Mouse (Mus musculus) embryonic fibroblast, embryonic 13.5 days (primary cell): Measurements from ENCODE around the gene Uqcc1.

Experiments used
- CTCF ChIP-seq: IDR thresholded peaks from 2 replicates; pipeline ENCODE4 v1.5.1; 2011; ENCODE audit warnings: mild to moderate bottlenecking, control low read depth, low read length, moderate library complexity, borderline replicate concordance; ENCODE audit not compliant: insufficient read depth
- POLR2A ChIP-seq: IDR thresholded peaks from 2 replicates; pipeline ENCODE4 v1.6.1; 2011; ENCODE audit warnings: low read depth, mild to moderate bottlenecking, control low read depth, low read length, moderate library complexity

GRCm38 (mm10) chr2:155861581-155861980 is 68.5 kb downstream of the Uqcc1 start:
- TF ChIP-seq POLR2A: no peak
- no peak for TF ChIP-seq CTCF
